Mouse (Mus musculus): ENCODE results near the gene Stard10.

DNA sequence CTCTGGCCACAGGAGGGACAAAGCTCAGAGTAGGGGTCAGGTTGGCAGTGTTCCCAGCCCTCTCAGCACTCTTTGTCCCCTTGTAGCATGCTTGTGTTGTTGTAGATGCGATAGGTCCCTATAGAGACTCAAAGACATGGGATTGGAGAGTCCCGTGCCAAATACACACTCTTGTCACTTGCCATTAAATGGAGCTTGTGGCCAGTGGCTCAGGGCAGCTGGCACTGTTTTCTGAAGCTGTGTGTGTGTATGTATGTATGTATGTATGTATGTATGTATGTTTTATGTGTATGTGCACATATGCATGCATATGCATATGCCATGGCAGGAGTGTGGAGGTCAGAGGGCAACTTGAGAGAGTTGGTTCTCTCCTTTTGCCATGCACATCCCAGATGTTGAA is 10.9 kb downstream of the Stard10 start:
- TF ChIP-seq CTCF (IDR thresholded peaks at IDR 0.05; ENCODE audit: low read depth) (no peak), EP300 (IDR thresholded peaks at IDR 0.05; ENCODE audit: low read depth) (no peak)
